In the genomic region with DNA sequence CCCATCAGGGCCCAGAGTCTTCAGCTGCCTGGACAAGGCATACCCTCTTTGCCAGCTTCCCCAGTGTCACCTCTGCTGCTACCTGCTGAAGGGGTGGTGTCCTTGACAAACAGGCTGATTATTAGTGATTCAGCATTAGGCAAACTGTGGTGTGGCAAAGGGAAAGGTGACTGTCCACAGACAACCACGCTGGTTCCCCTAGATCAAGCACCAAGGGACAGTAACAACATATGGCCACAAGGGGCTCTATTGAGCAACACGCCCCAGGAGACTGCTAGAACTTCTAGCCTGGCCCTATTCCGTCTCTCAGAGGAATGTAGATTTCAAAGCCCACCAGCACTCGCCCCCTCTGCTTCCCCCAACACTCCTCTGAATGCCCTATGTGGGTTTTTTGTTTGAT, we compare ENCODE assay signal across 9 mouse cellular contexts. TPM values are rescaled to one million over a fixed set of nuclear protein-coding genes. Genes with fewer than 3 reads are reported as not detected.
DNase-seq lines count a peak whose midpoint lies in the region; ATAC-seq and TF ChIP-seq lines count a peak whose summit lies in the region.
"Had no signal": no experiment of that assay in that cellular context is flagged by ENCODE, and none has a peak within 500 bp of the region (broad histone marks: within the 10 kb centered on the region; RNA-seq: fewer than 3 reads in every experiment).

No protein-coding gene starts in this region.

- no peak overlapping the region for H3K9ac ChIP-seq in intestine, postnatal 0 days (ENCODE audit: low read depth, low read length)

- H3K4me3 ChIP-seq in intestine, postnatal 0 days (ENCODE audit: low read depth, low read length), result no peak overlapping the region

- no peaks in the 10 kb centered on the region; the same call in 1 of the 2 replicates for H3K4me1 ChIP-seq in intestine, postnatal 0 days (replicated peaks; ENCODE audit: control insufficient read depth, insufficient read depth, low read length)

- H3K27me3 ChIP-seq in intestine, postnatal 0 days (replicated peaks; ENCODE audit: control insufficient read depth, insufficient read depth, low read length), result no peaks in the 10 kb centered on the region

- 0 out of 2 replicates have a peak, but pooled peaks cover 4% of the 10 kb centered on the region for H3K9me3 ChIP-seq in intestine, postnatal 0 days (ENCODE audit: control insufficient read depth)

- H3K27ac ChIP-seq in intestine, postnatal 0 days (ENCODE audit: low read depth, low read length), result no peak overlapping the region

- no peak overlapping the region for H3K4me2 ChIP-seq in intestine, postnatal 0 days (replicated peaks; ENCODE audit: low read depth)

- 21% methylated on average over 4 of the region's 4 CpGs for WGBS in intestine, postnatal 0 days

- H3K36me3 ChIP-seq in intestine, postnatal 0 days (ENCODE audit: control insufficient read depth, insufficient read depth), result no peaks in the 10 kb centered on the region

- peak; percentile 85 for ATAC-seq in frontal cortex, adult (ENCODE audit: low TSS enrichment)
- no peak for ATAC-seq in intestine, postnatal 0 days

- peak; percentile 50 for DNase-seq in gastrocnemius, adult 18-20 months (ENCODE audit: low spot score)
- no peak for DNase-seq in gastrocnemius, adult 8-10 months (ENCODE audit: low spot score in 2 of 2)
- peak; percentile 35 for DNase-seq in CD4-positive helper T cell, adult 2 months (ENCODE audit: low read depth, low spot score)
- DNase-seq in c-Kit-negative CD71-positive TER-119-positive erythroid progenitor cells, embryonic 14.5 days (ENCODE audit: low read depth, low spot score), result peak; percentile 6
- DNase-seq in lung, adult 18-20 months, result peak; percentile 54
- DNase-seq in right cerebral cortex, postnatal 4 days, result peak; percentile 10

- peak; percentile 90 for TF ChIP-seq CTCF in intestine, postnatal 0 days (IDR thresholded peaks at IDR 0.05; ENCODE audit: low read depth)

RNA-seq across cellular contexts. Expression of a gene that starts 11.6 kb away (rescaled TPM):
- total RNA-seq in gastrocnemius, adult 18-20 months (2021), result not detected
- total RNA-seq in gastrocnemius, adult 8-10 months (2022), result not detected
- not detected in 2 replicates for polyA plus RNA-seq in intestine, postnatal 0 days (2015; fragmentation: Nextera tagmentation; extraction: Ambion mirVana)
- total RNA-seq: left cerebral cortex, postnatal 10 days had no signal

RNA-seq across cellular contexts. Expression of a gene that starts 55.4 kb away (rescaled TPM):
- total RNA-seq in gastrocnemius, adult 18-20 months (2021), result not detected
- not detected for total RNA-seq in gastrocnemius, adult 8-10 months (2022)
- 6.9 and 7.3 TPM in 2 replicates for polyA plus RNA-seq in intestine, postnatal 0 days (2015; fragmentation: Nextera tagmentation; extraction: Ambion mirVana)

Comparison
In these comparisons a context has a peak if more than half of its experiments do, and no peak if none do; other contexts are left out.
1. DNase-seq: peak in gastrocnemius, adult 18-20 months (single experiment), CD4-positive helper T cell, adult 2 months (single experiment), c-Kit-negative CD71-positive TER-119-positive erythroid progenitor cells, embryonic 14.5 days (single experiment), lung, adult 18-20 months (2 of 2) and right cerebral cortex, postnatal 4 days (single experiment); none in gastrocnemius, adult 8-10 months (0 of 2).